Mouse (Mus musculus): ENCODE measurements around the gene Lrrc7. TPM values are rescaled to one million over a fixed set of nuclear protein-coding genes. Genes with fewer than 3 reads are reported as not detected.

Lrrc7 gene
- polyA plus RNA-seq, 1 experiment = not detected

GRCm38 (mm10) chr3:158165004-158165403 lies 397.0 kb downstream of the Lrrc7 start:
- Histone ChIP-seq H3K27me3 (ENCODE audit: control insufficient read depth, insufficient read depth, low read length, poor library complexity, severe bottlenecking) (no peaks in the 10 kb centered on the region; the same call in 1 of the 2 replicates), H3K36me3 (ENCODE audit: control insufficient read depth, insufficient read depth, low read length, poor library complexity, severe bottlenecking) (no peaks in the 10 kb centered on the region), H3K4me1 (ENCODE audit: control insufficient read depth, insufficient read depth, low read length) (no peaks in the 10 kb centered on the region), H3K27ac (ENCODE audit: insufficient read depth, low read length) (no peak overlapping the region), H3K4me3 (ENCODE audit: low read depth, low read length) (no peak overlapping the region), H3K9ac (ENCODE audit: low read depth, poor library complexity, severe bottlenecking) (no peak overlapping the region), H3K9me3 (replicated peaks; ENCODE audit: control insufficient read depth, insufficient read depth, low read length, poor library complexity, severe bottlenecking) (no peaks in the 10 kb centered on the region)
- no peak for TF ChIP-seq CTCF (IDR thresholded peaks at IDR 0.05; ENCODE audit: low read depth, low read length)
- no peak for TF ChIP-seq EP300 (IDR thresholded peaks at IDR 0.05; ENCODE audit: insufficient read depth, low read depth, low read length)
- no peak for TF ChIP-seq POLR2A (IDR thresholded peaks at IDR 0.05; ENCODE audit: insufficient read depth, low read length)

GRCm38 (mm10) chr3:158164452-158164851 lies 397.6 kb downstream of the Lrrc7 start:
- H3K36me3 ChIP-seq (ENCODE audit: control insufficient read depth, insufficient read depth, low read length, poor library complexity, severe bottlenecking) = no peaks in the 10 kb centered on the region
- TF ChIP-seq EP300 (IDR thresholded peaks at IDR 0.05; ENCODE audit: insufficient read depth, low read depth, low read length) = no peak
- no peak for TF ChIP-seq POLR2A (IDR thresholded peaks at IDR 0.05; ENCODE audit: insufficient read depth, low read length)
- TF ChIP-seq CTCF (IDR thresholded peaks at IDR 0.05; ENCODE audit: low read depth, low read length) = no peak
- no peaks in the 10 kb centered on the region; the same call in 1 of the 2 replicates for H3K27me3 ChIP-seq (ENCODE audit: control insufficient read depth, insufficient read depth, low read length, poor library complexity, severe bottlenecking)
- H3K9ac ChIP-seq (ENCODE audit: low read depth, poor library complexity, severe bottlenecking) = no peak overlapping the region
- no peaks in the 10 kb centered on the region for H3K9me3 ChIP-seq (replicated peaks; ENCODE audit: control insufficient read depth, insufficient read depth, low read length, poor library complexity, severe bottlenecking)
- no peaks in the 10 kb centered on the region for H3K4me1 ChIP-seq (ENCODE audit: control insufficient read depth, insufficient read depth, low read length)
- H3K27ac ChIP-seq (ENCODE audit: insufficient read depth, low read length) = no peak overlapping the region
- no peak overlapping the region for H3K4me3 ChIP-seq (ENCODE audit: low read depth, low read length)

GRCm38 (mm10) chr3:158163127-158163526 lies 398.9 kb downstream of the Lrrc7 start:
- no peaks in the 10 kb centered on the region; the same call in 1 of the 2 replicates for H3K27me3 ChIP-seq (ENCODE audit: control insufficient read depth, insufficient read depth, low read length, poor library complexity, severe bottlenecking)
- no peak overlapping the region for H3K9ac ChIP-seq (ENCODE audit: low read depth, poor library complexity, severe bottlenecking)
- H3K4me3 ChIP-seq (ENCODE audit: low read depth, low read length) = no peak overlapping the region
- H3K27ac ChIP-seq (ENCODE audit: insufficient read depth, low read length) = no peak overlapping the region
- no peaks in the 10 kb centered on the region for H3K36me3 ChIP-seq (ENCODE audit: control insufficient read depth, insufficient read depth, low read length, poor library complexity, severe bottlenecking)
- no peak for TF ChIP-seq CTCF (IDR thresholded peaks at IDR 0.05; ENCODE audit: low read depth, low read length)
- TF ChIP-seq EP300 (IDR thresholded peaks at IDR 0.05; ENCODE audit: insufficient read depth, low read depth, low read length) = no peak
- no peak for TF ChIP-seq POLR2A (IDR thresholded peaks at IDR 0.05; ENCODE audit: insufficient read depth, low read length)
- no peaks in the 10 kb centered on the region for H3K4me1 ChIP-seq (ENCODE audit: control insufficient read depth, insufficient read depth, low read length)
- no peaks in the 10 kb centered on the region for H3K9me3 ChIP-seq (replicated peaks; ENCODE audit: control insufficient read depth, insufficient read depth, low read length, poor library complexity, severe bottlenecking)

GRCm38 (mm10) chr3:158161924-158162490 lies 400.0 kb downstream of the Lrrc7 start:
- Histone ChIP-seq H3K36me3 (ENCODE audit: control insufficient read depth, insufficient read depth, low read length, poor library complexity, severe bottlenecking) (no peaks in the 10 kb centered on the region), H3K4me3 (ENCODE audit: low read depth, low read length) (no peak overlapping the region), H3K27ac (ENCODE audit: insufficient read depth, low read length) (no peak overlapping the region), H3K9me3 (replicated peaks; ENCODE audit: control insufficient read depth, insufficient read depth, low read length, poor library complexity, severe bottlenecking) (no peaks in the 10 kb centered on the region), H3K27me3 (ENCODE audit: control insufficient read depth, insufficient read depth, low read length, poor library complexity, severe bottlenecking) (no peaks in the 10 kb centered on the region; the same call in 1 of the 2 replicates), H3K4me1 (ENCODE audit: control insufficient read depth, insufficient read depth, low read length) (no peaks in the 10 kb centered on the region), H3K9ac (ENCODE audit: low read depth, poor library complexity, severe bottlenecking) (no peak overlapping the region)
- no peak for TF ChIP-seq POLR2A (IDR thresholded peaks at IDR 0.05; ENCODE audit: insufficient read depth, low read length)
- no peak for TF ChIP-seq EP300 (IDR thresholded peaks at IDR 0.05; ENCODE audit: insufficient read depth, low read depth, low read length)
- TF ChIP-seq CTCF (IDR thresholded peaks at IDR 0.05; ENCODE audit: low read depth, low read length) = no peak

GRCm38 (mm10) chr3:158155515-158156286 lies 406.3 kb downstream of the Lrrc7 start:
- Histone ChIP-seq H3K27me3 (ENCODE audit: control insufficient read depth, insufficient read depth, low read length, poor library complexity, severe bottlenecking) (no peaks in the 10 kb centered on the region), H3K27ac (ENCODE audit: insufficient read depth, low read length) (no peak overlapping the region), H3K9me3 (replicated peaks; ENCODE audit: control insufficient read depth, insufficient read depth, low read length, poor library complexity, severe bottlenecking) (no peaks in the 10 kb centered on the region), H3K9ac (ENCODE audit: low read depth, poor library complexity, severe bottlenecking) (no peak overlapping the region), H3K4me1 (ENCODE audit: control insufficient read depth, insufficient read depth, low read length) (no peaks in the 10 kb centered on the region), H3K4me3 (ENCODE audit: low read depth, low read length) (no peak overlapping the region), H3K36me3 (ENCODE audit: control insufficient read depth, insufficient read depth, low read length, poor library complexity, severe bottlenecking) (no peaks in the 10 kb centered on the region)
- TF ChIP-seq EP300 (IDR thresholded peaks at IDR 0.05; ENCODE audit: insufficient read depth, low read depth, low read length) (no peak), POLR2A (IDR thresholded peaks at IDR 0.05; ENCODE audit: insufficient read depth, low read length) (no peak), CTCF (IDR thresholded peaks at IDR 0.05; ENCODE audit: low read depth, low read length) (no peak)

- Histone ChIP-seq H3K27ac (ENCODE audit: insufficient read depth, low read length) (no peak overlapping the region), H3K4me1 (ENCODE audit: control insufficient read depth, insufficient read depth, low read length) (no peaks in the 10 kb centered on the region), H3K9me3 (replicated peaks; ENCODE audit: control insufficient read depth, insufficient read depth, low read length, poor library complexity, severe bottlenecking) (no peaks in the 10 kb centered on the region), H3K4me3 (ENCODE audit: low read depth, low read length) (no peak overlapping the region), H3K27me3 (ENCODE audit: control insufficient read depth, insufficient read depth, low read length, poor library complexity, severe bottlenecking) (no peaks in the 10 kb centered on the region), H3K9ac (ENCODE audit: low read depth, poor library complexity, severe bottlenecking) (no peak overlapping the region), H3K36me3 (ENCODE audit: control insufficient read depth, insufficient read depth, low read length, poor library complexity, severe bottlenecking) (no peaks in the 10 kb centered on the region)
- TF ChIP-seq CTCF (IDR thresholded peaks at IDR 0.05; ENCODE audit: low read depth, low read length) = no peak
- TF ChIP-seq EP300 (IDR thresholded peaks at IDR 0.05; ENCODE audit: insufficient read depth, low read depth, low read length) = no peak
- TF ChIP-seq POLR2A (IDR thresholded peaks at IDR 0.05; ENCODE audit: insufficient read depth, low read length) = no peak
Measured at GRCm38 (mm10) chr3:158154134-158154533, 407.9 kb downstream of the Lrrc7 start.

All from ES-Bruce4 (cell line).